Mouse (Mus musculus) adrenal gland (tissue): ENCODE data around the gene Ppp1r32.

Source experiments
- intact Hi-C: fragments of 180-260 bp; cut with DNase I; formaldehyde crosslinking; loops from one replicate; pipeline ENCODE4 v1.15.1; 2025
- long read RNA-seq, 2 experiments: library from polyadenylated mRNA; unstranded; transcript quantifications; one replicate each; pipeline ENCODE4 v2.0.0; 2020; ENCODE audit warnings: borderline replicate concordance in 1 of 2; ENCODE audit not compliant: insufficient replicate concordance in 1 of 2

Ppp1r32 gene
- long read RNA-seq, experiment 1 = 0 reads
- long read RNA-seq, experiment 2 = 0 reads

DNA sequence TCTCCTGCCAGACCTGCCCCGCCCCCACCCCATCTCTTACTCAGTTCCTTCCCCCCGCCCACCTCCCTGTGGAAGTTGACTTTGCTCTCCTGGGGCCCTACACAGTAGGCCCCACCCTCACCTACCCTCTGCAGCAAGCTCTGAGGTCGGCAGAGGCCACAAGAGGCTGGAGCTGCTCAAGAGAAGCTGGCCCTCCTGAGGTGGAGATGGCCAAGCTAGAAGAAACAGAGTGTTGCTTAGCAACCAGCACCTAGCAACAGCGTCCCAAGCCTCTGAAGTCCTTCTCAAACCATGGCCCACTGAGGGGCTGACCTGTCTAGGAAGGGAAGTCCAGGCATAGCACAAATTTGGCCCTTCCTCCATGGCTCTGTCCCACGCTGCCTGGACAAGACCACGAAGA is at the start of gene Ppp1r32:
TSS of gene Ppp1r32 (minus strand) at position 226 of the 400 bp plus-strand sequence.
- intact Hi-C loops = no loop called here

DNA sequence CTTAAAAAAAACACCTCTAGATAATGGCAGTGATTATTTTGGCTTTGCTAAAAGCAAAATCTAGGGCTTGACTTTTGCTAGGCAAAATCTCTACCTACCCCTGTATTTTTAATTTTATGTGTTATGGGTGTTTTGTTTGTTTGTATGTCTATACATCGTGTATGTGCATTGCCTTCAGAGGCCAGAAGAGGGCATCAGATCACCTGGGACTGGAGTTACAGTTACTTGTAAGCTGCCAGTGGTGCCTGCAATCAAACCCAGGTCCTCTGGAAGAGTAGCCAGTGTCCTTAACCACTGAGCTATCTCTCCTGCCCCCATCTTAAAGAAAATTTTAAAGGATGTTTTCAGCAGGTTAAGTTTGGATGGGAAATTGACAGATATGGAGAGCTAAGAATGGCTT is 47.4 kb upstream of the Ppp1r32 start:
- intact Hi-C loops = no loop called here

DNA sequence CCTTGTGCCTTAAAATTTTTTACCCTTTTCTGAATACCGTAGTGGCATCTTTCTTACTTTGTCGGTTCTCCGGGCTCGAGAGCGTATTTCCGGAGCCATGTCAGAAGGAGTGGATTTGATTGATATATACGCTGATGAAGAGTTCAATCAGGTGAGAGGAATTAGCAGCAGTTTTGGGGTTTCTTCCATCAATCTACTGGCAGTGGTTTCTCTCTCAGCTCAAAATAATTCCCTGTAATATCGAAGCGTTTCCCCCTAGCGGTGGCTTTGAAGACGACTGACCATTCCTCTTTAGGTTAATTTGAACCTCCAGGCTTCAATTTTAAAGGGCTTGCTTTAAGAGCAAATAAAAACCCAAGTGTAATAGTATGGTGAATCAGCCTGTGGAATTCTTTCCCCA is 43.2 kb upstream of the Ppp1r32 start, which contains the start of gene Sdhaf2:
TSS of gene Sdhaf2 (minus strand) at position 233 of the 400 bp plus-strand sequence.
- intact Hi-C loops = no loop called here

DNA sequence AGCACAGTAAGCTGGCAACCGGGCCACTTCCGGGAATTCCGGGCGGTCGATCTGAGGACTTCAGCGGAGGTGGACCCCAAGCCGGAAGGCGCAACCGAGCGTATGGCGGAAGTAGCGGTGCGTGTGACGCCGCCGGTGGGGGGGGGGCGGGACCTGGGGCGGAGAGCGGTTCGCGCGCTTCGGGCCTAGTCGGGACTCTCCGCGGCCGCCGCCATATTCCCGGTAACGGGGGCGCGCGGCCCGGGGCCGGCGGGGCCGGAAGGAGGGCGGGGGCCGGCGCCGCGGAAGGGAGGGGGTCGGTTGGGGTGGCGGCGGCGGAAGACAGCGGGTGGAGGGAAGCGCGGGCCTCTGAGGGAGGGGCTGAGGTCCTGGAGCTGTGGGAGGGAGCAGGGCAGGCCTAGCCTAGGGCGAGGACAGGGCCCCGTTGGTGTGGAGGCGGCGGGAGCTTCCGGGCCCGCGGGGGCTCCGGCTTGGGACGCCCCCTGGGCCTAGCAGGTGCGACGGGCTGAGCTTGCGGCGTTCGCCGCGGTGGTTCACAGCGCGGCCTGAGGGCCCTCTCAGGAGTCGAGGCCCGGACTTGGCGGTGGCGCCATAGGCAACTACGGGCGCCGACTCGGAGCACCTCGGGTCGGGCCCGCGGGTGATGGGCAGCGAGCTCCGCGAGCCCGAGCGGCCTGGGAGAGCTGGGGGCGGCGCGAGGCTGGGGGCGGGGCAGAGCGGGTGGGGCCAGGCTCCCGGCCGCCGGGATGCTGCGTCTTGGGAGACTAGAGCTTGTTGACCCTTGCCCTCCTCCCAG is 42.6 kb upstream of the Ppp1r32 start, which contains the start of gene Cpsf7:
TSS of gene Cpsf7 (plus strand) at position 161 of the 796 bp plus-strand sequence.
- intact Hi-C loops = no loop called here

DNA sequence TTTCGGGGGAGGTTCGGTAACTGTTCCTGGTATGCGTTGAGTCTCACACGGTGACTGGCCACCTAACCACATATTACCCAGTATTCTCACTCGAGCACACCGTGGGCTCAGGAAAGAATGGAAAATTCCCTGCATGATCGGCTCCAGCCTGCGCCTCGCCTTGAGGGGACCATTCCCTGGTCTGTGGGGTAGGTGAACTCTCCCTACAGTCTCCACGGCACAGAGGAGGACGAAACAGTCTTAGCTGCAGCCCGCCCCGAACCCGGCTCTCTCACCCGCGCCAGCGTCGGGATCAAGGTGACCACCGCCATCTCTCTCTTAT is 42.0 kb upstream of the Ppp1r32 start:
- intact Hi-C loops = no loop called here

DNA sequence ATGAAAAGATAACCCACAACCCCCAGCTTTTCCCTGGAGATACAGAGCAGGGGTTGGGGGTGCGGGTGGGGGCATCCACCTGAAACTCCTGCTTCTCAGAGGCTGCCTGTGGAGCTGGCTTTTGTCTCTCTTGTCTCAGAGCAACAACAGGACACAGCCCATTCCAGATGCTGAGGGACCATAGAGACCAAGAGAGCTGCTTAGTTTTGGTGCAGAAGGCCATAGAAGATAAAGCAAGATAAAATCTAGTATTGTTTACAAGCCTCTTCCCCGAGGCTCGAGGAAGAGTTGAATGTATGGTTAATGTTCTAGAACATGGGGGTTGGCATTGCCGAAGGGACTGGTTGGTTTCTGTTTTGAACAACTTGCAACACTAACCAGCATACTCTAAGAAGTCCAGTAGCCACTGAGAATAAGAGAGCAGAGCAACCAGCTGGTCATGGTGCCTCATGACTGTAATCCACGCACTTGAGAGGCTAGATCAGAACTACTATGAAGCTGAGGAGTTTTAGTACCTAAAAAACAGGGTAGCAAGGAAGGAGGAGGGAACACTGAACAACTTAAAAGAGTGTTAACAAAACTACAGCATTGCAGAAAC is 40.9 kb upstream of the Ppp1r32 start:
- intact Hi-C loops = no loop called here

DNA sequence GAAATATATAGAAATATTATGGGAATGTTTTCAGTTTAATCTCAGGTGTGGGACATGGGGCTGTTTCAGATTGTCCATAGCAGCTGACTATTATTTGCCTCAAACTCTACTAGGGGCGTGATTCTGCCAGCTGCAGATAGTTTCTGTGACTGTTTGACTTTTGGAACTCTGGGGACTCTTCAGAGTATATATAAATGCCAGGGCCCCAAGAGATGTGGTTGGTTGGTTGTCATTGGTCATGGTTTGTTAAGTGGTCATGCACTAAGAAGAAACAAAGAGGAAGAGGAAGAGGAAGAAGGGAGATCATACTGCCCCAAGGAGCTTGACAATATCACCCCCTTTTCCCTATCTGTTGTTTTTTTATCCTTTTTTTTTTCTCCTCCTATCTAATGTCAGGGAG is 39.2 kb upstream of the Ppp1r32 start:
- intact Hi-C loops = no loop called here

DNA sequence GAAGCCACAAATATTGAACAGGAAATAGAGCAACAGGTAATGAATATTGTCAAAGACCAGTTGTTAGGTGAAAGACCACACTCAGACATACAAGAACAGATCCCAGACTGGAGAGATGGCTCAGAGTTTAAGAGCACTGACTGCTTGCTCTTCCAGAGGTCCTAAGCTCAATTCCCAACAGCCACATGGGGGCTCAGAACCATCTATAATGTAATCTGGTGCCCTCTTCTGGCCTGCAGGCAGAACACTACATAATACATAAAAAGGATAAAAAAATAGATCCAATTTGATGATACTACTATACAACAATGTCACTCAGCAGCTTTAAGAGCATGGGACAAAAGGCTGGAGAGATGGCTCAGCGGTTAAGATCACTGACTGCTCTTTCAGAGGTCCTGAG is 37.6 kb upstream of the Ppp1r32 start:
- intact Hi-C loops = no loop called here

DNA sequence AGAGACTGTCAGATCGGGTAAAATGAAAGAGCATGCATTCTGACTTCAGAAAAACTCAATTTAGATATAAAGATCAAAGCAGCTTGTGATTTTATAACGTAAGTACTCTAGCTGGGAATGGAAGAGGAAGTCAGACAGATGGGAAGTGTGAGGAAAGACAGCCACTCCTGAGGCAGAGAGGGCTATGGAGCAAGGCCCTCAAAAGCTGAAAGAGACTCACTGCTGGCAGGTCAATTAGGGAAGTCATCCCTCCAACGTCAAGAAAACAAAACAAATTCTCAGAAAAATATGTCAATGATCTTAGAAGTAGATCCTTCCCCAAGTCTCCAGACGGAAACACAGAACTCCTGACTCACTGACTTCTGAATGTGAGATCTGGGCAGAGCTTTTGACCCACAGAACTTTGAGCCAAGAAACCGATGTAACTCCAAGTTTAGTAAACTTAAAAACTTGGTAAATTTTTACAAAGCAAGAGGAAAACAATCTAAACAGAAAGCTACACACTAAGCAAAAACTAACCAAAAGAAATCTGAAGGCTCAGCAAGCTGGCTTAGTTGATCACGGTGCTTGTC is 28.1 kb upstream of the Ppp1r32 start:
- intact Hi-C loops = no loop called here

DNA sequence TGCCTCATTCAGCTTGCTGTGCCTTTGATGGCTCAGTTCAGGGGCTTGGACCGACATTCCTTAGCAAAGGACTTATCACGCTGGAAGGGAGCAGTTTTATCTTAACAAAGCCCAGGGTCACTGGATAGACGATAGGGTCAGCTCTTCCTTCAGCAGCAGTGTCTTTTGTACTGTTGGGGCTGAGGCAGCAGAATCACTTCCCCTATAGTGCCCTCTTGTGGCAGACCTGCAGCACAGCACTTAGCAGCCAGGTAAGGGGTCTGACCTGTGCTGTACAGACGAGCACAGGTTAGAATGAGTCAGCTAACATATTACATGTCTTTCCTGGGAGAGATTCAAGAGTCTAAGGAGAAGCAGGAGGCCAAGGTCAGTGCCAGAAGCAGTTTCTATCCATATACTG is 19.8 kb upstream of the Ppp1r32 start:
- intact Hi-C loops = no loop called here

DNA sequence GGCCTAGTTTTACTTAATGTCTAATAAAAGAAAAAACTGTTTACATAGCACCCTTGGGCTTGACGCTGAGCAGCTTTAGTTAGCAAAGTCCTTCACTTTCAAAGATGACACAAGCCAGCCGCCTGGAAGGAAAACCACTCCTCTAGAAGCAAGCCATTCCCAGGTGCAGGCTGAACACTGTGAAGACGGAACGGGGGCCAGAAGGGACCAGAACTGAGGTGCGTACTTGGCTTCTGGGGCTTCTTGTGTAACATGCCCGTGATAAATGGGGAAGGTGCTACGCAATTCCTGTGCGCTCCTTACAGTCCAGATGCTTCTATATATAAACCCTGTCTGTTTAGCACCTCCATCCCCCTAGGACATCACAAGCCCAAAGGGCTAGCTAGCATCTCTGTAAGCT is 17.9 kb upstream of the Ppp1r32 start:
- intact Hi-C loops = no loop called here

DNA sequence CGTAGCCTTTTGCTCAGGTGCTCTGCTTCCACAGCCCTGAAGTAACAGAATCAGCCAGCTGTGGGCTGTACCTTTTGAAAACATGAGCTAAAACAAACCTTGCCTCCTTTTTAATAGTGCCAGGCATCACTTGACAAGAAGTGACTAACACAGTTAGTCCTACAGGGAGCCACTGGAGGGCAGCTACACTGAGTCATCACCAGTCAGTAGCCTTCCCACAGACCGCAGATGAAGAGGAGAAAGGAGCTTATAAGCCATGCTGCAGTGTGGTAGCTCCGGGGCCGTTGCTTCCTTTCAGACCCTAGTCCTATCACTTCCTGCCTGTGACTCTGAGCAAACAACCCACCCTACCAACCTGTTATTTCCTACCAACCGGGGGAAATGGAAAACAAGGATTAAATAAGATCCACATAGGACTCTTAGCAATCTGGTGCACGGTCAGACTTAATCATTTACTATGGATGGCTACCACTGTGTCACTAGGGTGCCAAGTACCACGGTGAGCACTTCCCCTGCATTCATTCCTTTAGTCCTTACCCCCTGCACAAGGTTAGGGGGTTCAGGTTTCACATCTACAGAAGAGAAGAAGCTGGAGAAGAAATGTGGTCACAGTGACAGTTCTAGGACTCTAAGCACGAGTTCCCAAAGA is 14.9 kb upstream of the Ppp1r32 start:
- intact Hi-C loops = no loop called here

DNA sequence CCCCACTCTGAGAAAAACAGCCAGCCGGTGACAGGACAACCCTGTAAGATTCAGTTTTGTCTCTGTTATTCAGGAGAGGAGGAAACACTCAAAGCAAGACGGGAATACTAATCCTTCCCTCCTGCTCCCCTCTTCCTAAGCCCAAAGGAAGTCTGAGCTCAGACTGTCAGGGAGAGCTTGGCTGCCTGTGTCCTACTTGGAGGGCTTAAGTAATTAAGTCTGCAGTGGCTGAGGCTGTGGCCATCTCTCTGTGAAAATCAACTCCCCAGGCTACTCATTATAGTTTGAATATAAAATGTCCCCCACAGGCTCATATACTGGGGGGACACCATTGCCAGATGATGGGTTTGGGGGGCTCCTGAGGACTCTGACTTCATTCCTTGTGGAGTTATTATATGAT is 14.2 kb upstream of the Ppp1r32 start:
- intact Hi-C loops = no loop called here

DNA sequence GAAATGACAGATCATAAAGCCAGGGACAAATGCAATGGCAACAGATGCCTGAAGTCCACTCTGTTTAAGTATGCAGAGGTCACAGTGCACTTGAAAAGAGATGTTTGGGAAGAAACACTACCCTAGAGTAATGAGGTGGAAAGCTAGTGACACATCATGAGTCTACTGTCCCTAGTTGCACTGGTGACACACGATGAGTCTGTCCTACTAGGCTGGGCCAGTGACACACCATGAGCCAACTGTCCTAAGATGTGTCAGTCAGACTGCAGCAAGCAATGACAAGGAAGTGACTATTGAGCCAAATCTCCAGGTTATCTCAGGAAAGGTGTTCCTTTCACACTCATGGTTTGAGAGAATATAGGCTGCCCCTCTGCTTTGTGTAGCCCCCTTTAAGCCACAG is 12.9 kb upstream of the Ppp1r32 start:
- intact Hi-C loops = no loop called here

DNA sequence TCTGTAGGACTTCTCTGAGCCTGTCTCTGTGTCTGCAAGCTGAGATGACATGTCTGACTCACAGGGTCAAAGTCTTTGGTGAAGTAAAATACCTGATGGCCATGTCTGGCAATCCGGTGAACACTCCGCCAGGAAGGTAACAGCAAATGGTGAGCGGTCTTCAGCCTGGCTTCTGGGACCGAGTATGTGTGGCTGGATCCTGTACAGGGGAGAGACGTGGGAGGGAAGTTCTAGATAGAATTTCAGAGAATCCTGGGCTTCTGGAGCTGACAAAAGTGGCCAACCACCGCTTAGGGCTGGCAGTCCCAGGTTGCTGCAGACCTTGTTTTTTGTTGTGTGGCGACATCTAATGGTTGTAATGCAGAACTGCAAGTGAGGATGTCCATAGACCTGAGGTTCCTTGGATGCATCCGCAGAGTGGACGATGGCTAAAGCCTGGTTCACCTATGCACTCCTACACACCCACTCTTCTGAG is 3.6 kb upstream of the Ppp1r32 start:
- intact Hi-C loops = loop anchor here (5.0 kb wide), 1 partner anchor 154 kb away; no protein-coding TSS in a partner anchor

DNA sequence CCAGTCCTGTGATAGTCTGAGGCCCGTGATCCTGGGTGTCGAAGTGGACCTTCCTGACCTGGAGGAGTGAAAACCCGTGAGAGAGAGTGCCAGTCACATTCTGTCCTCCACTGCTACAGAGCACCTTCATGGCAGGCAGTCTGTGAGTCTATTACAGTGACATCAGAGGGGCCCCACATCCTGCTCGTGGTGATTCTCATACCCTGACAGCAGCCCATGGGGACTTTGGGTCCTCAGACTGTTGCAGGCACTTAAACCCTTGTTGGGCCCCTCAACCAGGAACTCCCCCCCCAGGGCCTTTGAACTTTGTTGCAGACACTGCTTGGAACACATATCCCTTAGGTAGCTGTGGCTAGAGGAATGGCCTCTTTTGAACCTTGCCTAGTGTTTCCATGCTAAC is 3.2 kb downstream of the Ppp1r32 start:
- intact Hi-C loops = no loop called here

DNA sequence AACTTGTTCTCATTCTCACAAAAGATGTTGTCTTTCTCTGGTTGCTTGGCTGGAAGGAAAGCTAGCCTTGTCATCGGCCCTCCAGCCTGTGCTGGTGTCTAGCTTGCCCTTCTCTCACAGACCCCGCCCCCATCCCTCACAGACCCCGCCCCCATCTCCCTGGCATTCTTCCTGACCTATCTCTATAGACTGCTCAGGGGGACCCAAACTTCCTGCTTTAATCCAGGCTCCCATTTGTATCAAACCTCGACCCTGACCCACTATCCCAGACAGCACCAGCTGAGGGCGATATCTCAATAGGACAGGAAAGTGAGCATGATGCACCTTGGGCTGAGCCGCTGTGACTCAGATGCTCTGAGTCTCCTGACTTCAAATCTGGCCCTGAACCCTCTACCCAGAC is 8.9 kb downstream of the Ppp1r32 start:
- intact Hi-C loops = no loop called here

DNA sequence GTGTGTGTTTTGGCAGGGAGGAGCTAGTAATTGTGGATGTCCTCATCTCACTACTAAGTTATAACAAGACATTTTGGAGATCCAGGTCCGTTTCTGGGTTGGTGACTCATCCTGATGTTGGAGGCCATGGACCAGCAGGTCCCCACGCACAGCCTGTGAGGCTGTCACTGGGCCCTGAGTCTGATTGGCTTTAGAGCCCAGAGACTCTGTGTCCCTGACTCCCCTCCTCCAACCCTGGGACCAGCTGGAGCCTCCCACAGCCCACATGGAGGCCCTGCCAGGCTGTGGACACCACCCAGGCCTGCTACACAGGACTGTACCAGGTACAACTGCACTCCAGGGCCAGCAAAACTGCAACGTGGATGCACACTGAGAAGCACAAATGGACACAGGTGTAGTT is 9.8 kb downstream of the Ppp1r32 start:
- intact Hi-C loops = no loop called here

DNA sequence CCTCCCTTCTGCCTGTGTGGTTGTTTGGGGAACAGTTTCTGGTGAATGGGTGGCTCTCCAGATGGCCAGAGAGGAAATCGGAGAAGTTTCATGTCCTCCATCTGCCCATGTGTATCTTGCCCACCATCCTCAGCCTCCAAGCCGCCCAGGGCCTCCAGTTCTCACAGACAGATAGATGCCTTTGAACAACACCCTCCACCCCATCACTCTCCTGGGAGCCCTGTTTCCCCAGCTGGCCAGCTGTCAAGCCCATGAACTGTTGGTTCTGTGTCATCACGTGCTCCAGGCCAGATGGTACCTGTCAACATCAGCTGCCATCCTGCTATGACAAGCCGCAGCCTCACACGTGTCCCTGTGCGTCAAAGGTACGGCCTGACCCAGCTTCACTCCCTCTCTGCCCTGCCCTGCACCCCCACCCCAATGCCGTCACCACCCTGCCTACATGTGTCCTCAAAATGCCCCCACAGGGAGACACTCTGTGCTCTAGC is 13.5 kb downstream of the Ppp1r32 start:
- intact Hi-C loops = no loop called here

DNA sequence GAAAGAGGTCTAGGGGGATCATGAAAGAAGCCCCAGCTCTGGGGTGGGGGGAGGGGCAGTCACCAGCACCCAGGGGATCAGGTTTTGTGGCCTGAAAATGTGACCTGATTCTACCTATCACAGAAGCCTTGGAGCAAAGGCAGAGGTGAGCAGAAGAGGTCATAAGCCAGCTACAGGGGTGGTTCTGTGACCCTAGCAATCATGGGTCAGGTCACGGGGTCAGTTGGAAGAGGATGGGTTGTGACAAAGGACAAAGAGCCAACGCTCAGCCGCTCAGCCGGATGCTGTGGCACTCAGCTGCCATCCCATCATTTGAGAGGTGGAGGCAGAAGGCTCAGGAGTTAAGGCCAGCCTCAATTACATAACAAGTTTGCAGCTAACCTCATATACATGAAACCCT is 18.3 kb downstream of the Ppp1r32 start:
- intact Hi-C loops = no loop called here

DNA sequence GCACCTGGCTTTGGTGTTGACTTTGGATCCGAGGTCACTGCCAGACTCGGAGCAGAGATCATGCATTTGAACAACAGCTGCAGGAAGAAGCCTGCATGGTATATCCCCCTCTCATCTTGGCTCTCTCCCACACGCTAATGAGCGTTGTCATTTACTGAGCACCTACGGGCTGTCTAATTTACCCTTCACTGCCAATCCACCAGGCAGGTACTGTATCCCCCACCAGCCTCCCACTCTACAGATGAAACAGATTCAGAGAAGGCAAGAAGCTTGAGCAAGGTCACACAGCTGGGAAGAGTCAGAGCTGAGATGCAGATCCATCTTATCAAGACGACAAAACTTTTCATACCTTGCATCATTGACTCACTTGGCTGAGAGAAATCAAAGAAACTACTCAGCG is 21.1 kb downstream of the Ppp1r32 start:
- intact Hi-C loops = no loop called here

DNA sequence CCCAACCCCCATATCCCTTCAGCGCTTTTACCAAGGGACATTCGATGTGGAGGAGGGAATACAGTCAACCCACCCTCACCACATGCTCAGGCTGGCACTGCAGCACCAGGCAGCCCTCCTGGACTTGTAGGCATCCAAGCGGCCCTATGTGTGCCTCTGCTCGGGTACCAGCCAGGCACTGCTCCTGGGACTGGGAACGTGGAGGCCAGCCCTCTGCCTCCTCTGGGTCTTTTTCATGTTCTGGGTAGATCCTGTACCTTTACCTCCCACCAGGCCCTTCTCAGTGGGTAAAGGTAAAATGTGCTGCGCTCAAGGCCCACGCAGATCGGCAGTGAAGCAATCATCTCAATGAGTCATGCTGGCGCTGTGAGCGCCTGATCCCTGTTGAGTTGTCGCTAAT is 22.8 kb downstream of the Ppp1r32 start:
- intact Hi-C loops = no loop called here
